Mouse (Mus musculus) kidney, adult 18-20 months (tissue): ENCODE measurements around the gene Fam117b.
A peak's percentile ranks its signal among the peaks of the same experiment; 100 is the strongest.

Experiments
- DNase-seq: peaks from one replicate; pipeline ENCODE4 v3.0.0; 2021

Fam117b gene

DNA sequence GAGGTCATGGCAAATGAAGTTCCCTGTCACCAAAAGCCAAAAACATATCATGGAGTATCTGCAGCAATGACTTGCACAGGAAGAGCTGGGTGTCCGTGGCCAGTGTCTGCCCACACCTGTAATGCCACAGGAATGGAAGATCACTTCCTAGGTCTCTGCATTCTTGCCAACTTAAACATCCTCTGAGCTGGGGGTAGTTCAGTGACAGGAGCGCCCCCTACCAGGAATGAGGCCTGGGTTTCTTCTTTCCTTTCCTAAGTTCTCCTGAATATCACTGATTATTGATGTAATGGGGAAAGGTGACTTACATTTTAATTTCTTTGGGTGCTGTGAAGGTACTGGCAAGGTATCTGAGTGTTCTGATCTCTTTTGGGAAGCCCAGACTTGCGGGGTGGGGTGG is 82.8 kb downstream of the Fam117b start:
- DNase-seq, result no peak

DNA sequence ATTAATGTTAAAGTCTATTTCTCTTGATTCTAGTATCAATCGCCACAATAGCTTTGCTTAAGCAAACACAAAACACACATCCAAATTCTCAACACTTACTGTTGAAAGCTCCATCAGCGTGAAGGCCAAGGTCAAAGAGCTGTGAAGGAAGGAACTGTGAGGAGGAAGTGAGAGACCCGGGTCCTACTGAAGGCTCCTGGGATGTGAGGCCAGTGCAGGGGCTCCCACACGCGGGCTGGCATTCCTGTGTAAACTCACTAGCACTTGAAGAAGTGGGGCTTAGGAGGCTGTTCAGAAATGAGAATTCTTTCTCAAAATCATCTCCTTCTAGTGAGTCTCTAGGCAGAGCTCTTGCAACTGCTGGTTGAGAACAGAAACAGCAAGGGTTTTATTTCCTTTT is 84.5 kb downstream of the Fam117b start:
- DNase-seq, result no peak

DNA sequence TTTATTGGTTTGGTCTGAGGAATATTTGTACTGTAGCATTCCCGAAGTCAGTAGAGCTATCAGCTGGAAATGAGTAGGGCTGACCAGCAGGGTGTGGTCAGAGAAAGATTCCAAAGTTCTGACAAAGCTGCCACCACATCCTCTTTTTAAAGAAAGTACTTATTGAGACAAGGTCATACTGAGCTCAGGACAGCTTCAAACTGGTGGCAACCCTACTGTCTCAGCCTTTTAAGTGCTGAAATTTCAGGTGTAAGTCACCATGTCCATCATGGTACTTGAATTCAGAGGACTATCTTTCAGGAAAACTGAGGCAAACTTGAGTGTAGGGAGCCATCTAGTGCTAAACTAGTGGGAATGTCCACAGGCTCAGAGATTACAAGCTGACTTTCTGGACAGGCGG is 87.5 kb downstream of the Fam117b start:
- DNase-seq, result no peak

DNA sequence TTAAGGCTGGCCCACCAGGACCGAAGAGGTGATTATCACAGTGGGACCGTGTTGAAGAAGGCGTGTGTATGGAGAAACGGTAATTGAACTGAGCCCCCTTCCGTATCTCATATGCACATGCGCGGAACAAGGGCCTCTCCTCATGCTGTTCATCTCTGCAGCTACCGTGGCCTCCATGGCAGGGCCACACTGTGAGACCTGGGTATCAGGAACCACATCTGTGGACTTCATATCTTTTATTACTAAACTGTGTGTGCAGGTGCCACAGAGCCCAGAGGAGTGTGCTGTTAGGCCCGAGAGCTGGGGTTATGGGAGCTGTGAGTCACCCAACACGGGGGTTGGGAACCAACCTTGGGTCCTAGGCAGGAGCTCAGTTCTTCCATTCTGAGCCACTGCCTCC is 94.5 kb downstream of the Fam117b start:
- DNase-seq, result no peak

DNA sequence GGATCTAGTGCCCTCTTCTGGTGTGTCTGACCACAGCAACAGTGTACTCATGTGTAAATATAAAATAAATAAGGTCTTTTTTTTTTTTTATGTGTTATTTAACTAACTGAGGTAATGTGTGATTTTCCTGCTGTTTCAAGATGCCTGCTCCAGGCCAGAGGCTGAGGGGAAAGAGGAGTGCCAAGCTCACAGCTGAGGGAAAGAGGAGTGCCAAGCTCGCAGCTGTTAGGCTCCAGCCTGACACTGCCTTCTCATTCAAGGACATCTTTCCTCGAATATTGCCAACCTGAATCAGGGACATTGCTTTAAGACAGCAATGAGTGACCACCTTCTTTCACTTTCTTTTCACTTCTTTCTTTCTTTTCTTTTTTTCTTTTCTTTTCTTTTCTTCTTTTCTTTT is 95.9 kb downstream of the Fam117b start:
- no peak for DNase-seq

DNA sequence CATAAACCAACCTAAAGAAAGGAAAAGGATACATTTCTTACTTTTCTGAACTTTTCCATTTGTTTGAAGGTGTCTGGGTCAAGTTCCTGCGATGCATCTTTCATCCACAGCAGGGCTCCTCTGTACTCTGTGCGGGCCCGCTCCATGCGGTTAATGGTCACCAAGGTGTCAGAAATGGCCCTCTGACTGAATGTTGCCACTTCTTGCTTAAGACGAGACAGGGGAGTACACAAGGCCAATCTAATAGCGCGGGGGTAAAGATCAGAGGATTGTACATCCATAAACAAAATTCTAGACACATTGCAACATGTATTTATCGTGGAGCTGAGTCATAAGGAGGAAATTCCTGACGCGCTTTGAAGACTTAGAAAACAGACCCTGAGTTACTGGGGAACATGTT is 101.0 kb downstream of the Fam117b start:
- no peak for DNase-seq

DNA sequence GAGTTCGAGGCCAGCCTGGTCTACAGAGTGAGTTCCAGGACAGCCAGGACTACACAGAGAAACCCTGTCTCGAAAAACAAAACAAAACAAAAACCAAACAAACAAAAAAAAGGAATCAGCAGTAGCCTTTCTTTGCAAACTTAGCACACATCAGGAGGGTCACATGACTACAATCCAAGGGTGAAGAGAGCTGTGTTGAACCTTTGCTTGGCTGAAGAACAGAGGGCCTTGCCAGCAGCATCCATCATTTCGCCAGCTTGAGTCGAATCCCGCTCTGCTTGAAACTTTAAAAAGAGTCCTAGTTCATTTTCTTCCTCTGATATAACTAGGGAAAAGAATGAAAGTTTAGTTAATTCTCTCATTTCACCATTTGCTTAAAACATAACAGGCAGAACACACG is 102.7 kb downstream of the Fam117b start:
- DNase-seq, result no peak

DNA sequence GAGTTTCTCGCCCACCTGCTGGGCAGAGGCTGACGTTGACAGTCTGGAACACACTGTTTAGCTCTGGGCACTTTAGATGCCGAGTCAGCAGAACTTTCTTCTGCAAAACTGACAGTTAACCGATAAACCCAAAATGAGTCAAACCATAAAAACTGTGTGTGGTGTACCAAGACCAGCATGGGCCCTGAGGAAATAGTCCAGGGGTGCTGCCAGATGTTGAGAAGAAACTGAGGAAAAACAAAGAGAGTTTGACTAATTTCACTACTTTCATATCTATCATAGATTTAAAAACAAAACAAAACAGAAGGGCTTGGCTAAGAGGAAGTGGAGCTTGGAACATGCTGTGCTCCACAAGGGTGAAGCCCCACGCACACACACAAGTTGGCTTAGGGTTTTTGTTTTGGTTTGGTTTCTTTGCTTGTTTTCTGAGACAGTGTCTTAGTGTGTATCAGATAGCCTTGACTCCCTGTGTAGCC is 103.4 kb downstream of the Fam117b start:
- peak; percentile 12 for DNase-seq

DNA sequence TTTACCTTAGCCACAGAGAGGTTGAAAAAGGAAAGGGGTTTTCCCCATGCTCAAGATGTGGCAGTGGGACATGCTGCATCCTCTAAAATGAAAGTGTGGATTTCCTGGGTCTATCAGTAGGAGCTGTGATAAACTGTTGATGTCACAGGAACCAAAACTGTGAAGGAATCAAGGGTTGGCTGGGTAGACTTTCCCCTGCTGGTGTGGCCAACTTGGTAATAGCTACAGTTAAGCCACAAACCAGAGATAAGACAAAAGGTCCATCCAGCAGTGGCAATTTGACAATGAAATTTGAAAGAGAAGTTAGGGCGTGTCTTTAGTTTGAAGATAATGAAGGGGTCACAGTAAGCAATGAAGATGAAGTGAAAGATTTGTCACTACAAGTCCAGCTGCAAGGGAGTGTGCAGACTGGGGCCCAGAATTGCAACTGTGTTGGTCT is 104.2 kb downstream of the Fam117b start:
- no peak for DNase-seq
